Mouse (Mus musculus) testis, adult 2 months (tissue): Measurements from ENCODE around the gene Gak. TPM values are rescaled to one million over a fixed set of nuclear protein-coding genes. Genes with fewer than 3 reads are reported as not detected.

Experiments
- H3K27ac ChIP-seq: fragments of 200-500 bp; 2 replicates; pipeline ENCODE4 v1.5.1; 2012; ENCODE audit warnings: low read depth, low read length; ENCODE audit not compliant: control insufficient read depth, insufficient read depth
- H3K27me3 ChIP-seq: fragments of 200-500 bp; 2 replicates; pipeline ENCODE4 v1.6.1; 2012; ENCODE audit warnings: mild to moderate bottlenecking, low read length, moderate library complexity; ENCODE audit not compliant: control insufficient read depth, insufficient read depth
- H3K36me3 ChIP-seq: fragments of 200-500 bp; 2 replicates; pipeline ENCODE4 v1.6.1; 2012; ENCODE audit warnings: mild to moderate bottlenecking, low read length; ENCODE audit not compliant: control insufficient read depth, insufficient read depth
- H3K4me1 ChIP-seq: fragments of 200-500 bp; 2 replicates; pipeline ENCODE4 v1.6.1; 2012; ENCODE audit warnings: low read length; ENCODE audit not compliant: control insufficient read depth, insufficient read depth
- H3K4me3 ChIP-seq: fragments of 200-500 bp; 2 replicates; pipeline ENCODE4 v1.5.1; 2012; ENCODE audit warnings: low read depth, mild to moderate bottlenecking, low read length, moderate library complexity, mixed read lengths; ENCODE audit not compliant: control insufficient read depth
- CTCF ChIP-seq: fragments of 200-500 bp; IDR thresholded peaks from 2 replicates; pipeline ENCODE4 v1.5.1; 2012; ENCODE audit warnings: low read depth, mild to moderate bottlenecking, inconsistent platforms, low read length, moderate library complexity; ENCODE audit not compliant: control insufficient read depth, insufficient read depth, insufficient replicate concordance
- POLR2A ChIP-seq: fragments of 200-500 bp; IDR thresholded peaks from 2 replicates; pipeline ENCODE4 v1.6.1; 2012; ENCODE audit warnings: low read depth, mild to moderate bottlenecking, inconsistent platforms, low read length, moderate library complexity; ENCODE audit not compliant: control insufficient read depth
- polyA plus RNA-seq: library from polyadenylated mRNA; depleted of rRNA; stranded (reverse); fragments of >200 nt; gene quantifications from 2 replicates; pipeline ENCODE4 v1.2.3, GENCODE M21; 2012

Gak gene
- polyA plus RNA-seq, 1 experiment, result 36.8 TPM

DNA sequence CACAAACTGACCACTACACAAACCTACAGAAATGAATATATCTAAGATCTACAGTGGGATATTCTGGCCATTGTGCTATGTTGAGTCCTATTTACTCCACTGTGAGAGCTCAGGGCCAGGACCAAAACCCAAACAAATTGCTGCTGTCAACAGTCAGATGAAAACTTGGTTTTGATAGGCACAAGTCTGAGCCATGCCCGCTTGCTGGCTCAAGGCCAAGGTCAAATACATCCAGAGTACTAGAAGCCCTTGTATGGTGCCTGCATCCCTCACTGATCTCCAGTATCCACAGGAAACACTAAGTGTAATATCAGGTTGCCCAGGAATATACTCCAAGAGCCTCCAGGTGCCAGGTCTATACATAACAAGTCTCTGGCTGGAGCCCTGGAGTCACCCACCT, 58.6 kb downstream of the Gak start:
- Histone ChIP-seq H3K4me1 (no peaks in the 10 kb centered on the region), H3K4me3 (no peak overlapping the region), H3K27me3 (no peaks in the 10 kb centered on the region), H3K27ac (no peak overlapping the region), H3K36me3 (no peaks in the 10 kb centered on the region; the same call in 1 of the 2 replicates)
- TF ChIP-seq POLR2A (no peak), CTCF (no peak)

GRCm38 (mm10) chr5:108567104-108567503, 62.5 kb downstream of the Gak start:
- H3K4me3 ChIP-seq, result no peak overlapping the region
- H3K27ac ChIP-seq, result no peak overlapping the region
- H3K27me3 ChIP-seq, result no peaks in the 10 kb centered on the region
- H3K36me3 ChIP-seq, result no peaks in the 10 kb centered on the region; the same call in 1 of the 2 replicates
- H3K4me1 ChIP-seq, result no peaks in the 10 kb centered on the region
- TF ChIP-seq CTCF (no peak), POLR2A (no peak)

GRCm38 (mm10) chr5:108566523-108566922, 63.0 kb downstream of the Gak start:
- TF ChIP-seq CTCF (no peak), POLR2A (no peak)
- no peaks in the 10 kb centered on the region; the same call in 1 of the 2 replicates for H3K36me3 ChIP-seq

GRCm38 (mm10) chr5:108565381-108565780, 64.2 kb downstream of the Gak start:
- TF ChIP-seq CTCF, result no peak
- no peak for TF ChIP-seq POLR2A
- Histone ChIP-seq H3K36me3 (no peaks in the 10 kb centered on the region; the same call in 1 of the 2 replicates), H3K27ac (no peak overlapping the region), H3K4me1 (no peaks in the 10 kb centered on the region), H3K4me3 (no peak overlapping the region), H3K27me3 (no peaks in the 10 kb centered on the region)

More at GRCm38 (mm10) chr5:108566523-108566922, 63.0 kb downstream of the Gak start:
- H3K4me3 ChIP-seq, result no peak overlapping the region
- no peaks in the 10 kb centered on the region for H3K4me1 ChIP-seq
- H3K27me3 ChIP-seq, result no peaks in the 10 kb centered on the region
- H3K27ac ChIP-seq, result no peak overlapping the region

GRCm38 (mm10) chr5:108564346-108564745, 65.2 kb downstream of the Gak start:
- H3K27me3 ChIP-seq, result no peaks in the 10 kb centered on the region
- H3K4me3 ChIP-seq, result no peak overlapping the region
- no peaks in the 10 kb centered on the region for H3K36me3 ChIP-seq
- no peaks in the 10 kb centered on the region for H3K4me1 ChIP-seq
- no peak for TF ChIP-seq POLR2A
- TF ChIP-seq CTCF, result no peak
- no peak overlapping the region for H3K27ac ChIP-seq

DNA sequence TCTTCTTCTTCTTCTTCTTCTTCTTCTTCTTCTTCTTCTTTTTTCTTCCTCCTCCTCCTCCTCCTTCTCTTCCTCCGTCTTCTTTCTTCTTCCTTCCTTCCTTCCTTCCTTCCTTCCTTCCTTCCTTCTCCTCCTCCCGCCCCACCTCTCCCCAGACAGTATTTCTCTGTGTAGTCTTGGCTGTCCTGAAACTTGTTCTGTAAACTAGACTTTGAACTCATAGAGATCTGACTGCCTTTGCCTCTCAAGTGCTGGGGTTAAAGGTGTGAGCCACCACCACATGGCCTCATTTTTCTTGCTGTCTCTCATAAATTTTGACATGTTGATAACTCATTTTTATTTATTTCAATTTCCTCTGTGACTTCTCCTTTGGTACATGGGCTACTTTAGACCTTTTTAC, 67.1 kb downstream of the Gak start:
- Histone ChIP-seq H3K4me3 (no peak overlapping the region), H3K36me3 (no peaks in the 10 kb centered on the region), H3K27me3 (no peaks in the 10 kb centered on the region), H3K27ac (no peak overlapping the region), H3K4me1 (no peaks in the 10 kb centered on the region)
- no peak for TF ChIP-seq CTCF
- no peak for TF ChIP-seq POLR2A

DNA sequence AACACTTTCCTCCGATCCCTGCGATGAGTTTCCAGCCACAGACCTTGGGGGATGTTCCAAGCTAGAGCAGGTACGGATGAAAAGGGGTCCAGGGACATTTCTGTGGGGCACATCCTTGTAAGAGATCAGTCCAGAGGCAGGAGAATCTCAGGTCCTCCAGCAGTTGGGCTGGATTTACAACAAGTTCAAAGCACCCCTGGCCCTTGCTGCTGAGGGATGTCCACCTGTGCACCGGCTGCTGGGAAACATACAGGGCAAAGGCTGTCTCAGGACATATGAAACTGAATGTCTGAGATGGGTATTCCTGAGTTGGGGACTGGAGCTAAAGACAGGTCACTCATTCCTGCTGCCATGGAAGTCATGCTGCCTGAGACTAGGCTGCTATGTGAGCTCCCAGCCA, 72.6 kb downstream of the Gak start:
- no peak overlapping the region for H3K4me3 ChIP-seq
- TF ChIP-seq CTCF (no peak), POLR2A (no peak)

DNA sequence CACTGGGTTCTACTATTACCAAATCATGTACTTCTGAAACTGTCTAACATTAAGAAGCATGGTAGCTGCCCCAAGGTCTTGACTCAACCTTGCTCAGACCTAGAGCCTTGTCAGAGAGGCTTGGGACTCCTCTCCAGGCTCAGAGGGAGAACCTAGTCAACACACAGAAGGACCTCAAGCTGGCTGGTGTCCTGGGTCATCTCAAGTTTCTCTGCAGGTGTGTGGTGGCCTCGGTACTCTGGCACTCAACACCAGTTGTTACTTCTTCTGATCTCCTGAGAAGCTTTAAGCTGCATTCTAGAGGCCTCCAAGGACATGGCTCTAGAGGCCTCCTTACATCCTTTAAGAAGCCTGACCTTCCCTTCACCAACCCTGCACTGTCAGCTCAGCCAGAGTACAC, 75.5 kb downstream of the Gak start:
- H3K36me3 ChIP-seq, result no peaks in the 10 kb centered on the region
- no peak for TF ChIP-seq CTCF
- no peak for TF ChIP-seq POLR2A
- no peaks in the 10 kb centered on the region for H3K27me3 ChIP-seq

More for the DNA sequence above, 72.6 kb downstream of the Gak start:
- Histone ChIP-seq H3K4me1 (no peaks in the 10 kb centered on the region), H3K27me3 (no peaks in the 10 kb centered on the region), H3K36me3 (no peaks in the 10 kb centered on the region), H3K27ac (no peak overlapping the region)

More for the DNA sequence above, 75.5 kb downstream of the Gak start:
- Histone ChIP-seq H3K27ac (no peak overlapping the region), H3K4me3 (no peak overlapping the region), H3K4me1 (peaks cover 8% of the 10 kb centered on the region)
